Mouse (Mus musculus) right cerebral cortex, postnatal 36 days (tissue): ENCODE results near the gene Plscr2.
A peak's percentile ranks its signal among the peaks of the same experiment; 100 is the strongest.

ENCODE experiments used
- DNase-seq, 2 experiments: peaks; one replicate each; pipeline ENCODE4 v3.0.0; 2022; ENCODE audit warnings: low spot score in 2 of 2, mixed read lengths in 1 of 2

Plscr2 gene

DNA sequence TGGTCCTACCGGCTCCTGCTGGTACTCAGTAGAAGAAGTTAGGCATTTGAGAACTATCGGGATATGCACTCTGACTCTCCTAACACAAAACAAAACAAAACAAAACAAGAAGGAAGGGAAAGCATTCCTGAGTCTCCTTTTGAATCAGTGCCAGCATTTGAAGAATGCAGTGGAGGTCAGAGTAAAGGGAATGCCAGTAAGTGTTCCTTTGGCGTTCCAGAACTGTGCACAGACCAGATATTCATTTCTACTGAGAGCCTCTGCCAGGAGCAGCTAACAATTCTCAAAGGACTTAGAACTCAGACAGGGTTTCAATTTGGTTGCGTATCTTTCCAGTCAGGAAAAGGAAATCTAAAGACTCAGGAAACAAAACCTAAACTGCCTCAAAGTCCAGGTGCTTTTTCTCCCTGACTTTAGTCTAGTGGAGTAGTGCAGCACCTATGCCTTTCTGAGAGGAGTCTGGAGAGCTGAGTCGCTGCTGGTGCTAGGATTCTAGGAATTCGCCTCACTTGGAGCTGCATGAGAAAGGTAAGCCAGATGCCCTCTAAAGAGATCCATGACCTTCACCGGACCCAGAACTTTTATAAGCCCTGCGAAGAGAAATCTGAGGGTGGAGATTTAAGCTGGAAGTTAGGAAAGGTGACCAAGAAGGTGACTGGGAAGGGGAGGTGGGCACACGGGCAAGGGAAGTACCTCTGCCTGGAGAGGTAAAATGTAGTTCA, at the start of gene Plscr2:
TSS of gene Plscr2 (plus strand) at position 117 of the 722 bp plus-strand sequence.
- no peak for DNase-seq

DNA sequence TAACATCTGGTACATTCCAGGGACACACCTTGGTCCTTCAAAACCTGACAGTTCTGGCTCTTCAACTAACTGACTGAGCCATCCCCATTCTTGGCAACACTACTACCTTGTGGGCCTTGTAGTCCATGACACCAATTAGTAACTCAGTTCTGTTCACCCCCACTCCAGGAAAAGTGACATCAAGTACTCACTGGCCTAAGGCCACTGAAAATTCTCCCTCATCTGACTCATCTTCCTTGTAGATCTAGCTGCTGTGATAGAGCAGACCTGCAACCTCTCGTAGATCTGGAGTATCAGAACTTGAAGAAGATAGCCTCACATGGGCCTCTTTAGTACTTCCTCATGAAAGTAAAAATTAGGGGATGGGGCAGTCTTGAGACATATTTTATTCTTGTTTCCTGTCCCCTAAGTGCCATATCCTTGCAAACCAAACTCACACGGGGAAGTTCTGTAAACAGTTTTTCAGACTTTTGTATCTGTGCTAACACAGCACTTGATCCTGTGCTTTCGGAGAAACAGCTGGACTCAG, 49.2 kb upstream of the Plscr2 start:
- no peak for DNase-seq

DNA sequence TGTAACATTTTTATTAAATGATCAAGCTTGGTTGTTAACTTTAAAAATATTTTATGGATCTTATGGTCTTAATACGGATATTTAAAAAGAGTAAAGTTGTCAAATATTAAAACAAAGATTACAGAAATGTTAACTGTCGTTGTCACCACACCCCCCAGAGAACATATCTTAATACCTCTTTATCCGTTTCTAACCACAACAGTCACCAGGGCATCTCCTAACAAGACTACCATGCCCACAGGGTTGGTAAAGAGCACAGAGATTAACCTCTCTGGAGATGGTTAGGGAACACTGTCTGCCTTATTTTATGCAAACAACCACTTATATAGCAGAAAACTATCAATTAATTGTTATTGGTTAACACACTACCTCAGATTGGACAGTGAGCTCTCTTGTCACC, 48.6 kb upstream of the Plscr2 start:
- DNase-seq: no peak

DNA sequence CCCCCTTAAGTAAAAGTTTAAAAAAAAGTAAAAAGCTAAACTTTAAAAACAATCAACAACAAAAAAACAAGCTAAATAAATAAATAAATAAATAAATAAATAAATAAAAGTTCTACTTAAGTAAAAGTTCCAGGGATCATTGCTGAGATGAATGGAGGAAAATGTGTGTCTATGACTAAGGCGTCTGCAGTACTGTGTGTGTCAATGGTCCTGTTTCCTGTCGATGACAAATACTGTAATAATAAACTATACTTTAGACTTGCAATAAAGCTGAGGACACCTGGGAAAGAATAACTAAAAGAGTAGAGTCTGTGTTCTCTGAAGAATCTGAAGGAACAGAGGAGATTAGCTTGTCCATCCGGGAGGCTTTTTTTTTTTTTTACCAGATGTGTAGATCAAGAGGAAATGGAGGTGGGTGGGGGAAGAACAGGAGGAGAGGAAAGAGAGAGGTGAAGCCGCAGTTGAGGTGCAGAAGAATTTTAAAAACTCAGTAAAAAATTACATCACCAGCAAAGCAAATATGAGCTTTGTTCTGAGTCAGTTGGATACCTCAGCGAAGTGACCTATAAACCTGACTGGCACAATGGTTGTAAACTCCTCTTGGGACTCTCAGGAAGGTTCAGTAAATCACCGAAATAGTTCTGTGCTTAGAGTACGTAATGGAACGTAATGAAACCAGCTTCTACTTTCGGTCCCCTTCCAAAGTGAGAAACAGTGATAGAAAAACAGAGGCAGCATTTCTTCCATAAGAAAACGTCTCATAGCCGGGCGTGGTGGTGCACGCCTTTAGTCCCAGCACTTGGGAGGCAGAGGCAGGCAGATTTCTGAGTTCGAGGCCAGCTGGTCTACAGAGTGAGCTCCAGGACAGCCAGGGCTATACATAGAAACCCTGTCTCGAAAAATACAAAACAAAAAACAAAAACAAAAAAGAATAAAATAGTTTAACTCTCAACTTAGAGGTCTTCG, 46.3 kb upstream of the Plscr2 start:
- DNase-seq: no peak

DNA sequence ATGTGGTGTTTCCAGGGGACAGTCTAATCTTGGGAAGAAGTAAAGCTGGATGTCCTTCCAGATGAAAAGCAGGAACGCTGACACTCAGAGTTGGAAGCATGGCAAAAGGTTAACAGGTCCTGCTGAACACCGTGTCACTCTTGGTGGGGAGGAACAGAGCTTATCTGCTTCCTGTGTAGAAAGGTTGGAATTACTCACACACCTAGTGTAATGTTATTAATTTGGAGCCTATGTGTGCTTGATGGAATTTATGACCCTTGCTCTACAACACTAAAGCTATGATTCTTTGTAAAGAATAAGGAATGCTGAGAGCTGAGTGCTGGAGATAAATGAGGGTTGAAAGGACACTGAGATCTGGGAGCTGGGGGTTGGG, 45.6 kb upstream of the Plscr2 start:
- DNase-seq: no peak

DNA sequence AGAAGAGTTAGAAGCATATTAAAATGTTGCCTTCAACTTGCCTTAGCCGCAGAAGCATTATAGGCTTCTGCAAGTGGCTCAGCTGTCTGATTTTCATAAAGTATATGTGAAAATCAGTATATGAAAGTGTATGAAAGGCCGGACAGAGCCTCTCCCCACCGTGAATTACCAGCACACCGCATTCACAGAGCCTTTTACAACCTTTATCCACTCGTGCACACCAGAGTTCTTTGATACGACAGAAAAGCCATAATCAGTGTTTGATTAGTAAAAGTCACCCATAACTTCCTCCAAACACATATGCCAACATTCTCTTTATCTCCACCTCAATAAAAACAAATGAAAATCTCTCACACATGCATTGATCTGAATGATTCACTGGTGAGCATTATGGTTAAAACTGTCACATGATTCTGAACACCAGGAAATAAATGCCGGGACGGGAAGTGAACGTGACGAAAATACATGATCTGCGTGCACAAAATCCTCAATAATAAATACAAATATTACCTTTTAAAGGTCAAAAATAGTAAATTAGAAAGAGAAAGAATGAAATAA, 40.4 kb upstream of the Plscr2 start:
- DNase-seq: no peak

DNA sequence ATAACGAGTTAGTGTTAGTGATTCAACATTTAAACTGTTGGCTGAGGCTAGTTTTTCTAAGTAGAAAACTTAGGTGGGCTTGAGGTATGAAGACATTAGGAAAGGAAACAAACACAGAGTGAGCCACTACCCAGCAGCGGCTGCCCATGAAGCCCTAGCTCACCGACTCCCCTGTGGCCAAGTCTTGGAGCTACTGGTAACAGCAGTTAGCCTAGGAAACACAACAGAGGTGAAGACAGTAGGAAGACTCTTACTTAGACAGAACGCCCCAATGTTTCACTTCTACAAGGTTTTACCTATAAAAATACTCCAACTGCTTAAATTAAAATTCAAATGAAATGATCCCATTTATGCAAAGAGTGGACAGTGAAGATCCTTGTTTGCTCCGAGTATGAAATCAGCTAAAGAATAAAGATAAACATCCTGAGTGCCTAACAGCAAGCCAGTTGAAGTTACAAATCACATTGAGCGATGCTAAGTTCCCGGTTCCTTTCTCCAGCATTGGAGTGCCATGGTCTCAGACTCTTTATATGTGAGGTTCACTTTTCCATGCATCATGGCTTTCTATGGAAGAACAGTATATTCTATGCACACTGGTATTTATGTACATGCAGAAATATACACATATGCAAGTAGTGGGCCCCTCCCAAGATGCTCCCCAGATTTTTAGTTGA, 26.5 kb upstream of the Plscr2 start:
- no peak for DNase-seq

DNA sequence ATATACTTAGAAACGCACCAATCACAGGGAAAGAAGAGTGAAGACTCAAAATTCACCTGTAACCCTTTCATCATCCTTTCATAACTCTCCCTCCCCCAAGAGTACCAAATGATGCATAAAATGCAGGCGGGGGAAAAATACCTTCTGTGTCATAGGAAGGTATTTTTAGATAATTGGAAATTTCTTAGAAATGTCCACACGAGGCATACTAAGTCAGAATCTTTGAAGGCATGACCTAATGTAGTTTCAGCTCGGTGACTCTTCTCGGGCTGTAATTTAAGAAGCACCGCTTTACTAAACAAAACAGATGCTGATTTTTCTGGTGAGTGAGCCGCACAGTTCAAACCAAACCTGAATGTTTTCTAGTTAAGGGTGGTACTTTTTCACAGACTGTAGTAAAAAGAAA, 26.0 kb upstream of the Plscr2 start, which contains the start of gene Plscr1:
TSS of gene Plscr1 (plus strand) at position 304 of the 406 bp plus-strand sequence.
- DNase-seq: no peak

DNA sequence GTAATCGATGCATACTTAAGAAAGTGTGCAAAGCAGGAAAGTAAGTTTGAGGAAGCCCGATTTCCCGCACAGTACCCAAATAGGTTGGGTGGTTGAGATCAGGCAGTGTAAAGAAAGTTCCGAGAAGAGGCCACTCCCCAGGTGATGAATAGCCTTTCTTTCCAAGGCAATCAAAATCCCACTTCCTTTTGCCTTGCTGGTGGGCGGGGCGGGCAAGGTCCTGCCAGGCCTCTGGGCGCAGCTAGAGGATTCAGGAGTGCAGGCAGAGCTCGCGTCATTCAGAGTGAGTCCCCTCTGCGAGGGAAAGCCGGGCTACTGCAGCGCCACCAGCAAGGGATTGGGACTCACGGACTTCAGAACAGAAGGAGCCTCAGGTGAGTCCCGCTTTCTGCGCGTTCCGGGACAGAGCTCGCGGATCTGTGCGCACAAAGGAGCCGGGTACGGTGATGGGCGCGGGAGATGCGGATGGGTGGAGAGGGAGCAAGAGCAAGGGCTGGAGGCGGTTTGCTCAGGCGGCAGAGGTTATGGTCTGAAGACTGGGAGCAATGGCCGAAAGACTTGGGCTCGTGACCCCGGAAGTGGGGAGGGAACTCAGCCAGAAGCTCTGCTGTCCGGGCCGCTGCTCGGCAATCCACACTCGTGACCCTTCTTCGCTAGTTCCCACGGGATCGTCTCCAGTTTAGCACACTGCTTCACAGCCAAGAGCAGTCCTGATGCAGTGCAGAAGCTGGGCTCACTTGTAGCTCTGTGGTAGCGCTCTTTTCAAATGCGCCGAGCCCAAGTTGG, 25.2 kb upstream of the Plscr2 start:
- DNase-seq: peak; percentile 6 to 17

DNA sequence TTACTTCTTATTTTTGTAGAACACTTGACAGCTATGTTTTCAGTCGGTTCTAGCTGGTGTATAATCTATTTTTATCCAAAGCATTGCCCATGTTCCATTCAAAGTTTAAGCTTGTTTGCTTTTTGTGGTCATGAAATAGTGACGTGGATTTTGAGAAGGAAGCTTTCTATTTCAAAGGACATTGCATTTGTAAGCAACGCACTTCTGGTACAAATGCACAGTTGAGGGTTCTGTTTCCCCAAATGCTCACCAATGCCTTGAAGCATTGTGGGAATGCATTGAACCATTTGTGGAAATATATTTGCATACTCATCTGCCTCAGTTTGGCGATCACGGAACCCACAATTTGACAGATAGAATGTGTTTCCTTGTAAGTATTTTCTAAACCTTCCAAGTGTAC, 22.7 kb upstream of the Plscr2 start:
- DNase-seq: no peak

DNA sequence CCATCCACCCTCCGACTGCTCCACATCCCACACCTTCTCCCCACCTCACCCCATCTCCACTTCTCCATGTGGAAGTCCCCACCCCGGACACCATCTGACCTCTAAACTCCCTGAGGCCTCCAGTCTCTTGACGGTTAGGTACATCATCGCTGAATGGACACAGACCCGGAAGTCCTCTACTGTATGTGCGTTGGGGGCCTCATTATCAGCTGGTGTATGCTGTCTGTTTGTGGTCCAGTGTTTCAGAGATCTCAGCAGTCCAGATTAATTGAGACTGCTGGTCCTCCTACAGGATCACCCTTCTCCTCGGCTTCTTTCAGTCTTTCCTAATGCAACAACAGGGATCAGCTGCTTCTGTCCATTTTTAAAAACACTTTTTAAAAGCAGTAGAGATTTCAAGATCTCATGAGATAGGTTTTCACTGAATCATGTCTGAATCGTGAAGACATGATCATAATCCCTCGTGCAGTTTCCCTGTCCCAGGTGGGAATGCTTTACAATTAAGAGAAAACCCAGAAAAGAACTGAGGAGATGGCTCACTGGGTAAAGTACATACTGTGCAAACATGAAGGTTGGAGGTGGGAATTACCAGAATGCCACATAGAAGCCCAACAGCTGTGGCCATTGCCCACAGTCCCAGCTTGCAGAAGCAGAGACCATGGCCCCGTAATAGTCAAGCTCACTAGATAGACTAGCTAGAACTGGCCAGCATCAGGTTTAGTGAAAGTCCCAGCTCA, 21.6 kb upstream of the Plscr2 start:
- no peak for DNase-seq

DNA sequence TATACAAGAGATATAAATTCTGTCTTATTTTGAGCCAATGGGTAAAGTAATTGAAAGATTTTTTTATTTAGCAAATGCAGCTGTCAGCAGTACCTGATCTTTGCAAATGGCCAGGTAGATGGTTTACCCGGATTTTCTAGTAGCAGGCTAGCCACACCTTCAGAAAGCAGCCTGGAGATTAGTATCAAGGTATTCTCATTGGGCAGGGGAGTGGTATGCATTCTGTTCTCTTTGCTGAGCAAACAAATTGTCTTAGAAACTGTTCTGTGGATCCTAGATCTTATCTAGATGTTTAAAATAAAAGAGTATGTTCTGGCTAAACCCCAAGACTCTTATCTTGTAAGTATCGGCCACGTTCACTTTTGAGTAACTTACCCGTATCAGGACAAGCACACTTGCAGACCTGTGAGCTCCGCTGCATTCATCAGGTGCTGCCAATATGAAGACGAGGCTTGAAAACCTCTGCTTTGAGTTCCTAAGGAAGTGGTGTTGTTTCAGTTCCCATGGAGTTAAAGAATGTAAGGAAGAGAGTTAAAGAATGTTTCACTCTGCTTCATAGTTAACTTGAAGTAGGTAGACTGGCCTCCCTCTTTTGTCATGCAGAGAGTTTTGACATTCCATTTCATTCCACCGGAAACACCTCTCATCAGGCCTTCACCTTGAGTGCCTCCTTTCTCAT, 14.8 kb upstream of the Plscr2 start:
- DNase-seq: no peak

DNA sequence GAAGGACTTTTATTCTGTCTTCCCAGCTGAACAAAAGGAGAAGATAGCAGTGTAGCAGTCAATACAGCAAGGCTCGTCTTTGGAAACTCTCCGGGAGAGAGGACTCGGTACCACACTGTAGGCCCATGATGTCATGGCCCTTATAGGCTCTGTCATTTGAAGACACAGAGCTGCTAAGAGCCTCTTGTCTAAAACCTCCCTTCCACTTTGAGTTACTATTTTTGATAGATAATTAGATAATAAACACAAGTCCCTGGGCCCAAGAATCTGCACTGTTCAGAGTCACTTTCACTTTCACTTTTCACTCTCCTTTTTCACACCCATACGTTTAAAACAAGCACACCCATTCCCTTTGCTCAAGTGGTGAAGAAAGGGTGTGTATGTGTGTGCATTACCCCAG, 9.7 kb upstream of the Plscr2 start:
- no peak for DNase-seq

DNA sequence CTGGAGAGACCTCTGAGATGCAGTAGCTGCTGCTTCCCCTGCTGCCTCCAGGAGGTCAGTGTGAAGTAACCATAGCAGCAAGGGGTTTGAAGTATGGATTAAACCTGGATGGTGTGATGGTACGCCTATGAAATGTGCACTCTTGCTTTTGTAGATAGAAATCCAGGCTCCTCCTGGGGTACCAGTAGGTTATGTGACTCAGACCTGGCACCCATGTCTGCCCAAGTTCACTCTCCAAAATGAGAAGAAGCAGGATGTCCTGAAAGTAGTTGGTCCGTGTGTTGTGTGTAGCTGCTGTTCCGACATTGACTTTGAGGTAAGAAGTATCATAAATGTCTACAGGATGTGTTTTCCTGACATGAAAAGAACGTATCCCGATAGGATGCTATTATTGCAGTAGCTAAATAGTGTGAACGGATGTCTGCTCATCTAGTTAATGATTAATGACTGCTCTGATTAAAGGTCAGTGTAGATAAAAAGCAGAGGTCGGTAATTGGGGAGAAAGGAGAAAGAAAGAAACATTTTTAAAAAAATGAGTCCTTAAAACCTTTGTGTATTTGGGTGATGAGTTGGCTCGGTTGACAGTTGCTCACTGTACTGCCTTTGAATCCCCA, 8.7 kb upstream of the Plscr2 start:
- no peak for DNase-seq

DNA sequence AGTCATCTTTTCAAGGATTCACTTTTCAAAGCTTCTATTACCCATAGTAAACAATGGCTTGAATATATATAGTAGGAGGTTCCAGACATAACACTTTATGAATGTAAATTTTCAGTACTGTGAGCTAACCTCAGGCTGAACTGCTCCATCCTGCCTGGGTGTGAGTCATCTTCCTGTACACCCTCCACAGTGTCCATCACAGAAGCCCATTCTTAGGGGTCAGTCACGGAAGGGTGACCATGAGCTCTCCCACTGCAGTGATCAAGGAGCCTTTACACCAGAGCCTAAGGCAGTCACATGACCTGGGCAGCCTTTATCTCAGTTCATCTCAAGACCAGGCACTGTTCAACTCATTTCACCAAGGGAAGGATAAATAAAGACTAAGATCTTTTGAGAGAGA, 7.7 kb upstream of the Plscr2 start:
- no peak for DNase-seq

DNA sequence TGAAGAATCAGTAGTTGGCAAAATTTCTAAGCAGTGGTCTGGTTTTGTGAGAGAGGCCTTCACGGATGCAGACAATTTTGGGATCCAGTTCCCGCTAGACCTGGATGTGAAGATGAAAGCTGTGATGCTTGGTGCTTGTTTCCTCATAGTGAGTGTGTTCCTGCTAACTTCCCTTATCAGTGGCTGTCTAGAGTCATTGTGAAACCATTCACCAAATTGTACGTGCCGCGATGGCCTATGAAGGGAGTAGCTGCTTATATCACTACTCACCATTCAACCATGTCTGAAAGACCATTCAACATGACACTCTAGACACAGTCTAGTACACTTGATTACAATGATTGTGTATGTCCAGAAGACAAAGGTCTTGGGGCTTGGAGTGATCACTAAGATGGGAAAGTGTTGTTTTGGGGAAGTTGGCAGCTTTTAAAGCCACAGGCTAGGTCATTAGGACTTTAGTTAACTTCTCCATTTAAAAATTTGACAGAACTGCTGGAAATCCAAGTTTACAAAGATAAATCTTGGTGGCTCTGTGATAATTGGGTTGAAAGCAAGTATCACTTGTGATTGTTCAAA, 5.5 kb upstream of the Plscr2 start:
- DNase-seq: no peak

DNA sequence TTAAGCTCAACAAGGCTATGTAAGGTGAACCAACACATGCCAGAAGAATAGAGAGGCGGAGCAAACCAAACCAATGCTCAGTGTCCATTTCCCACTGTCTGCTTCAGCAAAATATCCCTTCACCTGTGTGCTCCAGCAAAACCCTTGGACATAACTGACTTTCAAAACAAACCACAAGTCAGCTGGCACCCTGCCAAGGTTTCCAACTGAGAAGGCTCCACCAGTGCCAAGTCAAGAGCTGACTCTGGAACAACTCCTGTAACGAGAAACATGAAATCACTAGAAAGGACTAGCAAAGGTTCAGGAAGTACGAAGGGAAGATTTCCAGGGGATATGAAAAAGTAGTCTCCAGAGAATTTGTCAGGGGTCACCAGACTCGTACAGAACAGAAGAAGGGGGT, 4.5 kb upstream of the Plscr2 start:
- DNase-seq: peak in 1 of 2 experiments; percentile 11

DNA sequence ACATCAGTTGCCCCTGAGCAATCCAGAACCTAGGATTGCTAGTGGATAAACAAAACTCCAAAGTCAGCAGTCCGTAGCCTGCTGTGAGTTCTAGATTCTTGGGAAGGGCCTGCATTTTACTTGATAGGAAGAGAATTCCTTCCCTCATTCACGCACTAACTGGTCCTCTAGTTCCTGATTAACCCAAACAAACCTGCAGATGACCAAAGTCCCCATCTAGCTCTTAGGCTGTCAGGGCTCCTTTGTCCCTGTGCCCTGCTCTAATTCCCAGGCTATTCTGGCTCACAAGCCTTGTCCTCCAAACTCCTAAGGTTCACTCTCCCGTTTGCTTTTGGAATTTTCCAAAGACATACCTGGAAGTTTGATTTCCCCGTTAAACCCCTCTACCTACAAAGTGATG, 2.8 kb upstream of the Plscr2 start:
- no peak for DNase-seq

DNA sequence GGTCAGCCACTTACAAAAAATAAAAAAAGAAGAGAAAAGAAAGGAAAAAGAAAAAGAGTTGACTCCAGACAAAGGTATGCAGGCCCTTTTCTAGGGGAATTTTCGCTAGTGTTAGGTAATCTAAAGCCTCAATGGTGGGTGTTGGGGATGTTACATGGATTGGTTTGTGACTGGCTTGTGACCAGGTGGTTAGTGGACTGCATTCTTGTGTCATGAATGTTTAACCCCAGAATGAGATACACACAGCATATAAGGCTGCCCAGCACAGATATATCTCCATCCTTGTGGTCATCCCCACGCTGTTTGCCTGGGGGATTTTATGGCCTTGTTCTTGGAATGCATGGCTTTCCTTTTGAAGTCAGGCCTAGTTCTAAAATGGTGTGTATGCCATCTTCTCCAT, 2.1 kb upstream of the Plscr2 start:
- DNase-seq: no peak
